Mouse (Mus musculus) heart, adult 8-10 months (tissue): ENCODE measurements at regions not wholly inside any gene's neighbourhood (a gene's known extent, or its start where the extent isn't known, plus 50 kb on each side); places are given as distances from the start of the nearest gene placed in this dataset.

ENCODE experiments used
- DNase-seq: peaks from one replicate; pipeline ENCODE4 v3.0.0; 2022; ENCODE audit warnings: low spot score

DNA sequence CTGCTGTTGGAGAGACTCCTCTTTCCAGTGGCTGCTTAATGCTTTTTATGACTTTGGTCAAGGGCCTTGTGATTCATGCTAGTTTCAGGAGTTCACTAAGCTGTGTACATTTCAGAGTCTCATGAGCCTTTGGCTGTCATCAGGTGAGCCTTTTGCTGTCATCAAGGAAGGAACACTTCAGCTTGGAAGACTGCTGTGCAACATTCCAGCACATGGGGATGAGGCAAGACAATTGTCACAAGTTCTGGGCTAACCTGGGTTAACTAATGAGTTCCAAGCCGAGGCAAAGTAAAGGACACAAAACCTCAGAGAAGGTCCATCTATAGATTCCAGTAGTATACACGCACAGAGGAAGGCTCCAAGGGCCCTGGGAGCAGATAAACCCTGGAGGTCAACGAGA lies 124.8 kb upstream of the Eef2kmt start:
- DNase-seq: no peak

DNA sequence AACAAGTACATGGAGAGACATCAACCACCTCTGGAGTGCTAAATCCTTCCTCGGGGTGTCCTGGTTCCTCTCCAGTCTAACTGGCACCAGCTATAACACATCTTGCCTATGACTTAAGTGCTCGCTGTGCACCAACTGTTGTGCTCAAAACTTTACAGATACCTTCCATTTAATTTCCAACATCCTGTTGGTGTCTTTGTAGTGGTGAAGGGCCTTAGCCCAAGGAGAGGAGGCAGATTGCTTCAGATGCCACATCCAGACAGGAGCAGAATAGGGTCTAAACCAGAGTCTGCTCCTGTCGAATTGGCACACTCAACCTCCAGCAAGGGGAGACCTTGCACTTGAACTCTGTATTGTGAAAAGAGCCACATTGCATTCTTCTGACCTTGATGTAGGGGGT lies 121.2 kb upstream of the Eef2kmt start:
- no peak for DNase-seq

DNA sequence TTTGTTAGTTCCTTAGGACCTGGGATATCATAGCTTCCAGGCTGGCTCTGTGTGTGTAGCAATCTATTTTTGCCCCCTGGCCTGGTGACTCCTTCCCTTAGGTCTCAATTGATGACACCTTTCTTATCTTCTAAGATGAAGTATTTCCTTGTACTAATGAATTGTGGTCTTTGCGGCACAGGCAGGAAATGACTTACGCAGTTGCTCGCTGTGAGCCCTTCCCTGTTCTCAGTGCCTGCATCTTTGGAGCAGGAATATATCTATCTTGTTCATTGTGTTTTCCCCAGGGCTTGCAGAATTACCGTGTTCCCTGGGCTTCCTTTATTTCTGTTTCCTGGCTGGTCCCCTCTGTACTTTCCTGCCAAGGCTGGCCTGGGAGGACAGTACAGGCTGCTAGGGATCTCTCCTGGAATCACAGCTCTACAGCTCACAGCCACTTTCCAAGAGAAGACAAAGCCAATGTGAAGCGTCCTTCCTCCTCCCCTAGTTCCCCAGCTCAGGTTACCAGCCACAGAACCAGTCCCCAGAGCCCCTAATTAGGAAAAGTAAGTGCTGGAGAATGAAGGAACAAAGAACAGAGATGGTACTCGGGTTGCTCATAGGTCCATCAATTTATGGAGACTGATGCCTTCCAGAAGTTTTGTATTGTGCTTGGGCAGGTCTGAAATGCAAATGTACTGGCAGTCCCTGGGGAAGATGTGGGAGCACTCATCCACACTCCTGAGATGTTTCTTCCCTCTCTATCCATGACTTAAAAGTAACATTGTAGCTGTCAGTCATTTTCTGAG lies 119.2 kb upstream of the Eef2kmt start:
- no peak for DNase-seq

DNA sequence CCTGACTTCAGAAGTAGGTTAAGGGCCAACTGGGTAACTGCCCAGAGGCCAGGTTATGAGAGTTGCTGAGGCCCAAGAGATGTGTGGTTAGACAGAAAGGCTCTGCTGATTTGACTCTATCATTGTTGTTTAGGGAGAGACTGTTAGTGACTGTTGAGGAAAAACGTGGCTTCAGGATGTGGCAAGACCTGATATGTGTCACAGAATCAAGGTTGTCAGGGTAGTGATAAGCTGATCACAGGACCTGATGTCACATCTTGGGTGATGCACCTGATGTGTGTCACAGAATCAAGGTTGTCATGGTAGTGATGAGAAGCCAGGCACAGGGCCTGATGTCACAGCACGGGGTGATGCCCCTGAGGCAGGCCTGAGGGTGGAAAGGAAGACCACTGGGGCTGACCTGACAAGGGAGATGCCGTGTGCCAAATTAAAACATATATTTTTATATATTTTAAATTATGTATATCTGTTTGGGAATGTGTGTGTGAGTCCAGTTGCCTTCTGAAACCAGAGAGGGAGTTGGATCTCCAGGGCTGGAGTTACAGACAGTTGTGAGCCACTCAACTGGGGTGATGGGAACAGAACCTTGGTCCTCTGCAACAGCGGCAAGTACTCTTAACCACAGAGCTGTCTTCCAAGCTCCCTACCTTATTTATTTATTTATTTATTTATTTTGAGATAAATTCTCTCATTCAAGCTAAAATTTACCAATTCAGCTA lies 115.6 kb upstream of the Eef2kmt start:
- no peak for DNase-seq

DNA sequence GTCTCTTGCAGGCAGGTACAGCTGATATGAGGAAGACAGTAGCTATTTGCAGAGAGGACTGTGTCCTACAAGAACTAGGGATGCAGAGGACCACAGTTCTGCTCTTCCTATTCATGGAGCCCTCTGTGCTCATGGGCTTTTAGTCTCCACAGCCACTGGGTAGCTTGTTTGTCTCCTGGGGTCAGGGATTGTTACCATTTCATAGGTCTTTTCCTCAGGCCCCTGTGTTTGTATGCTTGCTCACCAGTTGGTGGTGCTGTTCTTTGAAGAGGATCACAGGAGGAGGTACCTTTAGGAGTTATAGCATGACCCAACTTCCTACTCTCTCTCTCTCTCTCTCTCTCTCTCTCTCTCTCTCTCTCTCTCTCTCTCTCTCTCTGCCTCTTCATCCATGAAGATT lies 114.7 kb upstream of the Eef2kmt start:
- DNase-seq: no peak

DNA sequence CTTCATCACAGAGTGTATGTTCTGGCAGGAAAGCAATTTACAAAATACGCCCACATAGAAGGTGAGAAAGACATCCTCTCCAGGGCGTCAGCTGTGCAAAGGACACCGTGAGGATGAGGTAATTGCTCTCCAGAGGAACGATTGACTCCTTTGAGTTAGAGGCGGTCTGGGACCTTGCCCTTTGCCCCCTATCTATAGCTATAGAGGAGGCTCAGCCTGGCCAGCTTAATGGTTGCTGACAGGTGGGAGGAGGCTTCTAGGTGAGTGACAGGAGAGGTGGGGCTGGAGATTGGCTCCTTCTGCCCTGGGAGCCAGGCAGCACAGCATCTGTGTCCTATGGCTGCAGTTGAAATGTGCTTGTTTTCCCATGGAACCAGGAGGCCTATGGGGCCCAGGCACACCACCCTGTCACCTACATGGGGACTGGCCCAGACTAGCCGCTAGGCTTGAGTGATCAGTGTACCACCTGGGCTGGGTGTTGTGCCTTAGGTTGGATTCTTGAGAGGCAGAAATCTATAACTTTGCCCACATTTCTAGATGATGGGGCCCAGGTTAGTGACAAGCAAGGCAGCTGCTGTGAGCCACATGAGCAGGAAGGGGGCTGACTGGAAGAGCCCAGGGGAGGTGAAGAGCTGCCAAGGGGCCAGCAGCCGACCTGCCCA lies 113.2 kb upstream of the Eef2kmt start:
- DNase-seq: no peak

DNA sequence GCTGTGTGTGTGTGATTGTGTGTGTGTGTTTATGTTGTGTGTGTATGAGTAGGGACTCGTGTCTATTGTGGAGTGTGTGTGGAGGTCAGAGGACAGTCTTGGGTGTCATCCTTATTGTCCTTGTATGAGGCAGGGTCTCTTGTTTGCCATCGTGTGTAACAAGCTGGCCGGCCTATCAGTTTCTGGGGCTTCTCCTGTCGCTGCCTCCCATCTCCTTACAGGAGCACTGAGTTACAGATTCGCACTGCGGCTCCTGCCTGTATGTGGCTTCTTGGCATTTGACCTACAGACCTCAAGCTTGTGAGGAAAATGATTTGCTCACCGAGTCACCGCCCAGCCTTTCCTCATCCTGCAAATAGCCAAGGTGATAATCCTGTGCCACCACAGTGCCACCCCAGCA lies 112.6 kb upstream of the Eef2kmt start:
- DNase-seq: no peak

DNA sequence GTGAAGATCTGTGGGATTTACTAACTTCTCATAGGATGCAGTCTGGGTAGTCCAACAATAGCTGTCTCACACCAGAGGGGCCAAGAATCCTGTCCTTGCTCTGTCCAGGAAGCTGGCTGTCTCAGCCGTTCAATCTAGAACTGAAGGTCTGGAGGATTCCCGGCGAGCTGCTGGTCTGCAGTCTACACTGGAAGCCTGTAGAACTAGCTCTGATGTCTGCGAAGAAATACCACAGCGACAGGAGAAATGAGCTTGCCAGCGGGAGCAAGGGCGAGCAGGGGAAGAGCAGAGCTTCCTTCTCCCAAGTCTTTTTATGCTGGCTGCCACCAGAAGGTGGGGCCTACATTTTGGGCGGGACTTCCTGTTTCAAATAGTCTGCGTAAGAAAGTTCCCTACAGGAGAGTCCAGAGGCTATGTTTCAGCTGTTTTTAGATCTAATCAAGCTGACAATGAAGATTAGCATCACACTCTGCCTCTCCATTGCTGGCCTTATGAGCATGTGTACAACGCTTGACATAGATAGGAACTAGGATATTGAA lies 111.9 kb upstream of the Eef2kmt start:
- no peak for DNase-seq

DNA sequence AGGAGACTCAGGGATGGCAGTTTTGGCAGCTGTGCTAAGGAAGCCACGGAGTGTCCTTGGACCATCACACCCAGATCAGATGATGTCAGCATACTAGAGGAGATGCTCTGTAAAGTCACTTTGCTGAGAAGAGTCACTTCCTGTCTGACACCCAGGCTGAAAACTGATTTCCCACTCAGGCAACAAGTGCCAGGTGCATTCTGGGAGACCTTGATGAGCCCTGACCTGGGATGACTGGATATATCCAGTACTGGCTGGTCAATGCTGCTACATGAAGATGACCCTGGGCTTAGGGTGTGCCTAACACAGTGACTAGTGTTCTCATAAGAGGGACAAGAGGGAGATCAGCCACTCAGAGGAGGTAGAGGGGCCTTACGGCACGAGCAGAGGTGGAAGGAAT lies 110.2 kb upstream of the Eef2kmt start:
- no peak for DNase-seq

DNA sequence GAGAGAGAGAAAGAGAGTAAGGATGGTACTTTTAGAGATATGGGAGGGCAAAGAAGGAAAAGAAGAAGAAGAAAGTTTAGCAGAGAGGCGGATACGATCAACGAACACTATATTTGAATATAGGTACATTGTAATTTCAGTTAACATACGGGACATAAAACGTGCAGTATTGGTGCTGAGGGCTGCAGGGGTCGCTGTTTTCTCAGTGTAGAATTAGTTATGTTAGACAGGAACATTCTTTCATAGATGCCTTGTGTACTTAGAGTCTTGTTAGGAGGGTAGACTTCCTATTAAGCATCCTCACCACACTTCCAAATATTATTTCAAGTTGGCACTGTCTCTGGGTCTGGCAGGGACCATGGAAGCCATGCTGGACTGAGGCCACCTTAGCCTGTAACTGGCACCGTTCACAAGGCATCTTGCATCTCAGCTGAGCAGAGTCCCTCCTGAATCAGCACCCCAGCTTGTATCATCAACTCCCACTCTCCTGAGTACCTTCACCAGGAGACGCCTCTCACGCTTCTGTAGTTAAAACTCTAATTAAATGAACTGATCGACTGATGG lies 107.3 kb upstream of the Eef2kmt start:
- DNase-seq: no peak

DNA sequence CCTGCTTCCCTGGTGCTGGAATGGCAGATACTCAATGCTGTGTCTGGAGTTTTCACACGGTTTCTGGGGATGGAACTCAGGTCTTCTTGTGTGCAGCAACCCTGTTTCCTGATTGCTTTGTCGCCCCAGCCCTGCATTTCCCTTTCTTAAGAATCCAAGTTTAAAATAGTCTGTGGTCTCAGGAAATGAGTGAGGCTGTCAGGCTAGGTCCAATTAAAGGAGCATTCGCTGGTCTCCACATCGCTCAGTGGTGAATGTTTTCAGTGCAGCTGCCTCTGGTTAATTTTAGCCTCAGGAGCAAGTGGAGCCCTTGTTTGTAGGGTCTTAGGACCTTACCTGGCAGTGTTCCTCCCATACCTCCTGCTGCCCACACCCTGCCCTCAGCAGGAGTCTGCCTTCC lies 103.4 kb upstream of the Eef2kmt start:
- no peak for DNase-seq

DNA sequence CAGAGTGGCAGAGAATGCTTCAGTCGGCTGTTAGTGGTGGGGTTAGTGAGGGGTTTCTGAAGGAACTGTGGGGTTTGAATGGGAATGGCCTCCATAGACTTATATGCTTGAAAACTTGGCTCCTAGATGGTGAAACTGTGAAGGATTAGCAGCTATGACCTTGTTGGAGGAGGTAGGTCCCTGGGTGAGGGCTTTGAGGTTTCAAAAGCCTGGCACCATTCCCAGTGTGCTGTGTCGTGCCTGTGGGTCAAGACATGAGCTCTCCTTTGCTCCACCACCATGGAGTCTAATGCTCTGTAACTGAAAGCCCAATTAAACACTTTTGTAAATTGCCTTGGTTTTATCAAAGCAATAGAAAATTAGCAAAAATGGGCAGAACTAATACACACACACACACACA lies 98.1 kb upstream of the Eef2kmt start:
- DNase-seq: no peak

DNA sequence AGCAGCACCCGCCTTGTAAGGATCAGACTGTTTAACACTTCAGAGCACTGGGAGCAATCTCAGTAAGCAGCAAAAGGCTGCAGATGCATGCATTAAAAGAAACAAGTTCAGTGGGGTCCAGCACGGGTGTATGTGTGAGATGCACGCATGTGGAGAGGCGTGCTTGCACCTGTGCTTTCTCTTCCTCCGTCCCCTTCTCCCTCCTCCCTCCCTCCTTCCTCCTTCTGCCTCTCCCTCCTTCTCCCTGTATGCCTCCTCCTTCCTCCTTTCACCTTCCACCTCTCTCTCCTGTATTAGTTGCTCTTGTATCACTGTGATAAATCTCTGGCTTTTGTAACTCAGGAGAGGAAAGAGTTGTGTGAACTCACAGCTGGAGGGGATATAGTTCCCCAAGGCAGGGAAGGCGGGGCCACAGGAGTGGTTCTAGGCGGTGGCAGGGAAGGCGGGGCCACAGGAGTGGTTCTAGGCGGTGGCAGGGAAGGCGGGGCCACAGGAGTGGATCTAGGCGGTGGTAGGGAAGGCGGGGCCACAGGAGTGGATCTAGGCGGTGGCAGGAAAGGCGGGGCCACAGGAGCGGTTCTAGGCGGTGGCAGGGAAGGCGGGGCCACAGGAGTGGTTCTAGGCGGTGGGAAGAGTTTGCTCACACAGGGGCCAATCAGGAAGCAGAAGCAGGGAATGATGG lies 96.2 kb upstream of the Eef2kmt start:
- no peak for DNase-seq

DNA sequence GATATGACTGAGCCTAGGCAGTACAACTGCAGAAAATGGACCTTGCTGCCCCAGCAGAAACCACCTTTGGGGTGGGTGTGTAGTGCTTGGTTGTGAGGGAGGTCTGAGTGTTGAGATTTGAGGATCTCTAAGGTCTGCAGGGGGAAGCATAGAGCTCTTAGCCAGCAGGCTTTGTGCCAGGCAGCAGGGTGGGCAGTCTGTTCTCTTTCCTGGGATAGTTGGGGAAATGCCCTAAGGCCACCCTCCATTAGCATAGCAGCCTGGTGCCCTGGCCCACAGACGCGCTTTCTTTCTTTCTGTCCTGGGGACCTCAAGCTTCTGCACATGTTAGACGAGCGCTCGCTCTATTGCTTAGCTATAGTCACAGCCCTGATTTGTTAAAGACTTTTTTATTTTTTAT lies 91.4 kb upstream of the Eef2kmt start:
- no peak for DNase-seq

DNA sequence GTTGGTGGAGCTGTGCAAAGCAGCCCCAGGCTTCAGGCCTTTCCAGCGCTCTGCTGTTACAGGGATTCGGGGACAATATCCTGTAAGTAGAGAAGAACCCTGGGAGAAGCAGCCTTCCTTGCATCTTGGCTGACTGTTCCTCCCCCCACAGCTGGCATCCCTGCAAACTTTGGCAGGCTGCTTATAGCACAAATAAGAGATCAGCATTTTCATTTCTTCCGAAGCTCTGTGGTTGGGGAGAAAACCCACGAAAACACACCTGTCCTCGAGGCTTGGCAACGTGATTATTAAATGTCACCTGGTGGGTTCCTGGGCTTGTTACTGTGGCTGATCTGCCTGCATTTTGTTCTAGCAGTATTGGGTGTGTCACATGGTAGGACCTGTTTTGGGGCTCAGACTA lies 86.5 kb upstream of the Eef2kmt start:
- DNase-seq: no peak

DNA sequence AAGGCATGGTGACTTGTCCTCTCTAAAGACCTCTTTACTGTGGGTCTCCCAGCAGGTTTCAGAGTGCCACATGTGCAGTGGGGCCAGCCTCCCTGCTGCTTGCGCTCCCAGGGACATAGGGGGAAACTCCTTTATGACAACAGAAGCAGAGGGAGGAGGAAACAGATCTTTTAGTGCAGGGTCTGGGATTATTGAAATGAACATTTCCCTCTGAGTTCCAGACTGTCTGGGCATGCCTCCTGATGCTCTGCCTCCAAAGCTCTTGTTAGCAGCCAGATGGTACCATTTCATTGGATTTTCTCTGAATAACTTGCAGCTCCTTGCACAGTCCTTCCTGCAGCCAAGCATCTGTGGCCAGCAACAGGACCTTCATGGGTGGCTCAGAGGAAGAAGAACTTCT lies 60.5 kb upstream of the Eef2kmt start:
- no peak for DNase-seq

DNA sequence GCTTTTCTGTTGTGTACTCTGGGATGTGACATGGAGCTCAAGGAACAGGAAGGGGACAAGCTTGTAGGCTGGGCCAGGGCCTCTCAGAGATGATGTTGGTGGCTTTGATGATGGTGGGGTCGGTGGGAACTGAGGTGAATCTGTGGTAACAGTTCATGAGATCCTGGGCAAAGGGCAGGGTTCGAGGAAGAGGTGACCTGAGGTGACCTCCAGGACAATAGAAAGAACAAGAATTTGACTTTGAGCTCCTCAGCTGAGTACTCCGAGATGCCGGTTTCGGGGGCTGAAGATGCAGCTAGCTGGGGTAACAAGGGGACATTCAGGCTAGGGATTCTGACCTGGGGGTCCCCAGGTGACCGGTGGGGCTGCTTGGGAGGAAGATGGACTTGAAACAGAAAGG lies 57.5 kb upstream of the Eef2kmt start:
- DNase-seq: no peak

DNA sequence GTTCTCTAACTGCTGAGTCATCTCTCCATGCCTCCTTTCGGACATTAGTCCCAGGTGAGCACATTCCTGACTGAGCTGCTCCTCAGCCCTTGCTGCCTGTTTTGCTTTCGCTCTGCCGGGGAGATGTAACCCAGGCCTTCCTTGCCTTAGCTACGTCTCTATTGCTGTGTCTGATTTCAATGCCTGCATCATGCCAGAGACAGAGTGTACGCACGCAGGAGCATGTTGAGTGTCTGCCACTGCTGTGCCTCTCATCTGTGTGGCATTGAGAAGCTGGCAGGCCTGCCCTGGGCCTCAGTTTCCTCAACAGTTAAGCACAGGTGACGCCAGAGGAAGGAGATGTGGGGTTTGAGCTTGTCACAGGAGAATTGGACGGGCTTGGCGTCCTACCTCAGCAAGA lies 55.7 kb upstream of the Eef2kmt start:
- DNase-seq: no peak

DNA sequence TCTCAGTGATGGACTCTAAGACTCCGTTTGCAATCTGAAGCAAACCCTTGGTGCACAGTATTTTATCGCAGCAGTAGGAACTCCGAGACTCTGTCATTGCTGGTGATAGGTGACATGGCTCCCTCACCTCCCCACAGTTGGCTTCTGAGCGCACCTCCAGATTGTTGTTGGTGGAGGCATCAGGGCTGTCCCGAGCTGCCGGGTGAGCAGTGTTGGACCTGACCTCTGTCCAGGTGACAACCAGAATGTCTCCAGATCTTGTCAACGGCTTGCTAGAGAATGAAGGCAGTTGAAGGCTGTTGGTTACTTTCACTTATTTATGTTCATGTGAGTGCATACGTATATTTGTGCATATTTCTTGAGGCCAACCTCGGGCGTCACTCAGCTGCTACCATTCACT lies 55.0 kb upstream of the Eef2kmt start:
- DNase-seq: no peak

DNA sequence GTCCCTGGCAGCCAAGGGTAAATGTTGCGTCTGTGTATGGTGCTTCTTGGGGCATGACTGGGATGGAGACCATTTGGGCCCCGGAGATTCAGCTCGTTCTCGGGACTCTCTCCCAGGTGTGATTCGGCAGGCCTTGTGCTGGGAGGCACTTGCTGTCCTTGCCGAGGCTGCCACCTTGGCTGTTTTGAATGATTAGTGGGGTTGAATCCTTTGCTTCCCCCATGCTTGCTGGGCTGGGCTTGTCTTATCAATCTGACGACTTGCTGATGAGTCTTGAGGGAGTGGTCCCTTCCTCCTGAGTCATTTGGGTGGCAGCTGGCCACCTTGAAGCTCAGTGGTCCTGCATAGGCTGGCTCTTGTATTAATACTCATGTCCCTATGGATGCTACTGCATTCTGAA lies 52.0 kb upstream of the Eef2kmt start:
- no peak for DNase-seq

DNA sequence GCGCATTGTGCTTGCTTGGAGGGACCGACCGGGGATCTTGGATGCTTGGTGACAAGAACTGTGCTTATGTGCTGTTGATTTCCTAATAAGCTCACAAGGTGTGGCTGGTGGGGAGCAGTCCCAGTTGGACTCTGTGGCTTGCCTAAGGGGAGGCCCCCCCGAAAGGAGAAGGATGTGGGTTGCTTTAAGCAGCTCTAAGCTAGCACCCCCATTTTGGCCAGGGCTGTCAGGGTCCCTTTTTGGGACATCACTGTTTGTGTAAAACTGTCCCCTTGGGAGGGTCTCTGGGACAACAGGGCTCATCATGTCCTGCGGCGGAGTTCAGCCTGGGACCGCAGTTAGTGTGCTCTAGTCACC lies 51.4 kb upstream of the Eef2kmt start:
- no peak for DNase-seq
